Mouse (Mus musculus): ENCODE measurements at regions not wholly inside any gene's neighbourhood (a gene's known extent, or its start where the extent isn't known, plus 50 kb on each side); places are given as distances from the start of the nearest gene placed in this dataset.

- no peak for TF ChIP-seq GATA1 (IDR thresholded peaks at IDR 0.05; ENCODE audit: low read length)
- no peak for TF ChIP-seq TAL1 (IDR thresholded peaks at IDR 0.05; ENCODE audit: low read length)
Observed at GRCm38 (mm10) chr7:79539426-79539825, 73.3 kb upstream of the Polg start.
